Mouse (Mus musculus): ENCODE results near the gene Pard3. TPM values are rescaled to one million over a fixed set of nuclear protein-coding genes. Genes with fewer than 3 reads are reported as not detected.

The Pard3 gene
- total and polyA plus RNA-seq, 3 experiments, result 0.51 to 1.3 (median 0.94) TPM

DNA sequence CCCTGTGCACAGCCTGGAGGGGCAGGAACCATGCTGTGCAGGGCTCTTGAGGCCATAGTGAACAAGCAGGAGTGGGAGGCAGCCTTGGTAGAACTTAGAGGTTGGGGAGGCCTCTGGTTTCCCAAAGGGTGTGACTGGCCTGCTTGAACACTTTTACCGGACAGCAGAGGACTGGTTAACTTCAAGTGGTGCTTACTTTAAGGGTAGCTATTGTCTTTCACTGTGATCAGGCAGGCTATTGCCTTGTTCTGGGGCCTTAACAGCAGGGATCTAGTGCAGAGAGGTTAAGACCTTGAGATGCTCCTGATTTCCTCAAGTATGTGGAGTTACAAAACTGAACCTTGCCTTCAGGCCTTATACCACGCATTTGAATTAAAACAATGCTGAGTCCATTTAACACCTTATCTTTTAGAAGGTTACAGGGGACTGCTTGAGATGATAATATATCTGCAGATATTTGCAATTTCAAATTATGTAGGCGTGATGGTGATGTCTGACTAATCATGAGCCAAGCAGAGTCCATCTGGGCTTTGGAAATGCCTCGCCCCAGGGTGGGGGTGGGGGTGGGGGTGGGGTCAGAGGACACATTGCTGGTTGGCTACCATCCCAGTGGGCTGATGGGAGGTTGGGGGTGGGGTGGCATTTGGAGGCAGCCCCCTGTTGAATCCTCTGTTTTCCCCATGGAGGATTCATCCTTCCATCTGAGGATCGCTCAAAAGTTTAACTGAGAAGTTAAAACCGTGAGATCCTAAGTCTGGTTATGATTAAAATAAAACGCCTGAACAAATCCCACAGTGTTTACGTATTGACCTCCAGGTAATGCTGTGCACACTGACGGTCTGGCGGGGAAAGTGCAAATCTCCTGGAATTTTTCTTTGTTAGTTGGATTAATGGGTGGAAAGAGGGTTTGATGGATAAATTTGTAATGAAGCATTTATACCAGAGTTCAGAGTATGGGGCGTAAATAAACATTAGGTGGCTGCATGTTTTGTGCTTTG lies 62.3 kb downstream of the Pard3 start:
- TF ChIP-seq MYC (IDR thresholded peaks at IDR 0.05; ENCODE audit: low read depth, low read length) (no peak), UBTF (IDR thresholded peaks at IDR 0.05; ENCODE audit: low read depth, low read length) (no peak), MEF2A (IDR thresholded peaks at IDR 0.05; ENCODE audit: borderline replicate concordance, low read depth, low read length) (no peak), KAT2A (IDR thresholded peaks at IDR 0.05; ENCODE audit: insufficient replicate concordance, low read length) (no peak), RCOR1 (conservative IDR thresholded peaks at IDR 0.05; ENCODE audit: low read depth, low read length) (no peak), MAFK (IDR thresholded peaks at IDR 0.05; ENCODE audit: insufficient replicate concordance, low read length) (no peak)
- Histone ChIP-seq H3K4me1 (ENCODE audit: control insufficient read depth in 1 of 2, insufficient read depth in 2 of 2) (peaks cover 0 to 5% of the 10 kb centered on the region in 2 experiments; a peak in 1 of 4 replicates), H3K9me3 (replicated peaks; ENCODE audit: low read length) (no peaks in the 10 kb centered on the region), H3K36me3 (replicated peaks in 1 of 2; ENCODE audit: control insufficient read depth in 1 of 2, insufficient read depth in 1 of 2, low read length in 1 of 2) (no peaks in the 10 kb centered on the region), H3K4me2 (ENCODE audit: insufficient read depth, low read depth, poor library complexity, severe bottlenecking) (no peak overlapping the region), H3K4me3 (replicated peaks in 1 of 3; ENCODE audit: low read depth in 2 of 3, low read length in 2 of 3, poor library complexity in 1 of 3) (no peak overlapping the region), H3K27me3 (replicated peaks) (no peaks in the 10 kb centered on the region), H3K27ac (ENCODE audit: insufficient read depth, low read depth) (no peak overlapping the region), H3K79me2 (replicated peaks; ENCODE audit: control insufficient read depth, extremely low read depth, insufficient read depth, poor library complexity, severe bottlenecking) (no peaks in the 10 kb centered on the region), H3K9ac (ENCODE audit: insufficient read depth, low read depth) (no peak overlapping the region)
- in situ Hi-C loops (cut with MboI; ENCODE audit: low pct_ligation_motif_present, low pct_unique_long_range_greater_than_20kb, low sequenced_read_pairs), result loop anchor here (25.0 kb wide), 1 partner anchor 639 kb away; the partner anchor contains the start of gene Tarbp1
- DNase-seq (ENCODE audit: extremely low read depth), result no peak
- dilution Hi-C loops (cut with MboI; ENCODE audit: extremely low pct_ligation_motif_present, extremely low pct_unique_long_range_greater_than_20kb, low sequenced_read_pairs), result no loop called here

DNA sequence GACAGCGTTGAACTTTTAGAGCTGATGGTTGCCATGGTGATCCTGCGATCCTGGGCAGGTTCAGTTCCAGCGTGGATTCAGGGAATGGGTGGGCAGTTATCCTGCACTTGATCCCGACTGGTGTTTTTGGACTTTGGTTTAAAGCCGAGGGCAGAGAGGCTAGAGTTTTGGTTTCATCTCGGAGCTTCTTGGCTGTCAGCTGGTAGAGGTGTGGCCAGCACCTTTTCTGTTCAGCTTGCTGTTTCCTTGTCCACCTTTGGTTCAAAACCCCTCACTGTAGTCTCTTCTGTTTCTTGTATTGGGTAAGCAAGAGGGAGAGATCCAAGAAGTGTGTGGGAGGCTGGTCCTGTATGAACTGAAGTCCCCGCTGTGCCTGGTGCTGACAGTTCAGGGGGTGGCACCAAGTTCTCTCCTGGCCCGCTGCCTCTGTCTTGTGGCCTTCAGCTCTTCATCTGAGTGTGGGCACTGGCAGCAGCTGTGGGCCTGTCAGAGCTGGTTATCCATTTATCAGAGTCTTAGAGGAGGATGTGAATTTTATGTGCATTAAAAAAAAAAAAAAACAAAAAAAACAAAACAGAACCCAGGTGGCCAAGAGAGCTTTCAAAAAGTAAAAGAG lies 65.2 kb downstream of the Pard3 start:
- no peak for DNase-seq (ENCODE audit: extremely low read depth)
- no peaks in the 10 kb centered on the region for H3K79me2 ChIP-seq (replicated peaks; ENCODE audit: control insufficient read depth, extremely low read depth, insufficient read depth, poor library complexity, severe bottlenecking)
- dilution Hi-C loops (cut with MboI; ENCODE audit: extremely low pct_ligation_motif_present, extremely low pct_unique_long_range_greater_than_20kb, low sequenced_read_pairs) (no loop called here), in situ Hi-C loops (cut with MboI; ENCODE audit: low pct_ligation_motif_present, low pct_unique_long_range_greater_than_20kb, low sequenced_read_pairs) (loop anchor here (25.0 kb wide), 1 partner anchor 642 kb away; the partner anchor contains the start of gene Tarbp1)
- 0 out of 4 replicates have a peak, but pooled peaks cover 0 to 5% of the 10 kb centered on the region in 2 experiments for H3K4me1 ChIP-seq (ENCODE audit: control insufficient read depth in 1 of 2, insufficient read depth in 2 of 2)
- TF ChIP-seq NELFE (IDR thresholded peaks at IDR 0.05; ENCODE audit: low read depth, low read length) (no peak), KAT2A (IDR thresholded peaks at IDR 0.05; ENCODE audit: insufficient replicate concordance, low read length) (no peak), CHD2 (IDR thresholded peaks at IDR 0.05; ENCODE audit: low read length) (no peak), TCF12 (IDR thresholded peaks at IDR 0.05; ENCODE audit: low read depth, low read length) (no peak), UBTF (IDR thresholded peaks at IDR 0.05; ENCODE audit: low read depth, low read length) (no peak), ELF1 (IDR thresholded peaks at IDR 0.05; ENCODE audit: low read depth, low read length) (no peak), CHD1 (IDR thresholded peaks at IDR 0.05; ENCODE audit: low read depth, low read length) (no peak), PAX5 (IDR thresholded peaks at IDR 0.05; ENCODE audit: low read length) (no peak), SIN3A (IDR thresholded peaks at IDR 0.05; ENCODE audit: low read length) (no peak), POLR2AphosphoS2 (IDR thresholded peaks at IDR 0.05; ENCODE audit: low read depth, low read length) (no peak)
- no peaks in the 10 kb centered on the region for H3K27me3 ChIP-seq (replicated peaks)
- no peak overlapping the region for H3K4me2 ChIP-seq (ENCODE audit: insufficient read depth, low read depth, poor library complexity, severe bottlenecking)
- no peak overlapping the region for H3K4me3 ChIP-seq (replicated peaks in 1 of 3; ENCODE audit: low read depth in 2 of 3, low read length in 2 of 3, poor library complexity in 1 of 3)
- no peak overlapping the region for H3K27ac ChIP-seq (ENCODE audit: insufficient read depth, low read depth)
- no peaks in the 10 kb centered on the region for H3K36me3 ChIP-seq (replicated peaks in 1 of 2; ENCODE audit: control insufficient read depth in 1 of 2, insufficient read depth in 1 of 2, low read length in 1 of 2)
- no peak overlapping the region for H3K9ac ChIP-seq (ENCODE audit: insufficient read depth, low read depth)
- no peaks in the 10 kb centered on the region for H3K9me3 ChIP-seq (replicated peaks; ENCODE audit: low read length)
